Mouse (Mus musculus) activated CD4-positive, CD25-positive, alpha-beta regulatory T cell, adult 4 months (primary cell): Measurements from ENCODE around the gene Vmn1r233. TPM values are rescaled to one million over a fixed set of nuclear protein-coding genes. Genes with fewer than 3 reads are reported as not detected.

Experiments used
- ATAC-seq: one replicate; pipeline ENCODE4 v1.8.0; 2017
- polyA plus RNA-seq, 2 experiments: library from polyadenylated mRNA; unstranded; fragments of 100-300 nt; shearing (Covaris generic); gene quantifications; one replicate each; pipeline ENCODE4 v1.2.1; 2017

The Vmn1r233 gene
- polyA plus RNA-seq = not detected

GRCm38 (mm10) chr17:20996364-20996763 is at the start of gene Vmn1r233:
Vmn1r233 (minus strand) TSS chr17:20996464.
- ATAC-seq = no peak

GRCm38 (mm10) chr17:21018410-21019080 is 22.3 kb upstream of the Vmn1r233 start:
- no peak for ATAC-seq

DNA sequence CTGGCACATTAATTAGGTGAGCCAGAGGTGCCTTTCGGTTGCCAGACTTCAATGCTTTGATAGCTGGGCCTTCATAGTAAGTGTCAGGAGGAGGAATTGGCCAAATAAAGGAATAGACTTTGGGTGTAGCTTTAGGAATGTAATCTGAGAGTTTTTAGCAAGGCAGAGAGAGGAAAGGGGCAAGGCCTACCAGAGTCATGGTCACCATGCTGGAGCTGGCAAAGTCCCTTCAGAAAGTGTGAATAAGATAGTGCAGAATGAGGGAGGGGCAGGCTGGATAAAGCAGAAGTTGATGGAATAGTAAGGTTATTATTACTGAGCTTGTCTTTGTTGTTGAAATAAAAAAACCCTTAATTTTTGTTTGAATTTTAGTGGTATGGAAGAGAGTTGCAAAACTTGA is 13.5 kb upstream of the Vmn1r233 start:
- ATAC-seq = no peak

DNA sequence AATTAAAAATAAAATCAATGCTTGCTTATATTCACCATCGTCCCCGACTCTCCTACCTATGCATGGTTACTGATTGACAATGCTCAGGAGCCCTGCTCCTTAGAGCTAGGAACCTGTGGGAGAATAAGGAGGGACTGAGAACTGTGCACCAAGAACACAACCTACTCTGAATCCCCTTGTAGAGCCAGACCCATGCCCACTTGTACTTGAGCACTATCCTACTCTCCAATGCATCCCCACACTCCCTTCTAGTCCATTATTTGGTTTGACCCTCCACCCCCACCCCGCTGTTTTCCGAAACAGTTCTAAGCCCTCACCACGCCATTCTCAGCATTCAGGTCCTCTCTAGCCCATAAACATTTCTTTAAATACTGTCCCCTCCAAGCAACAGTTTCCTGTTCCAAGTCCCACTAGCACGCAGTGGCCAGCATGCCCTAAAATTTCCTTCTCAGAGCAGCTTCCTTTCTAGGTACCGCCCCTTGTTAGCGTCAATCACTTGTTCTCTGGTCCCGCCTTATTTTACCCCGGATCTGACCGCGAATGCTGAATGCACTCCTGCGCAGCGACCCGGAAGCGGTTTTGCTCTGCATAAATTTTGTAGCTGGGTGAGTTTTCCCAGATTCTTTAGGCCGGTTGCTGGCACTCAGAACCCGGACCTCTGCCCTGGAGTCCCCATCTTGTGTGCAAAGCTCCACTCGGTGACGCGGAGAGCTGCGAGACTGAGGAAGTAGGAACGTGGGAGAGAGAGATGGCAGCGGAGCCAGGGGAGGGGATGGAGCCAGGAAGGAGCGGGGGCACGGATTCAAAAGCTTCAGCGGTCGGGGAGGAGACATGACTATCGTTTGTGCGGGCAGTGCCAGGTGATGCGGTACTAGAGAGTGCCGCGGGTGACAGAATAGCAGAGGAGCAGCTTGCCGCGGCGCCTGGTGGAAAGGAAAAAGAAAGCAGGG is 12.4 kb upstream of the Vmn1r233 start, which contains the start of gene Zfp160:
TSS of gene Zfp160 (plus strand) at position 522 of the 950 bp plus-strand sequence.
- ATAC-seq = peak; percentile 99

DNA sequence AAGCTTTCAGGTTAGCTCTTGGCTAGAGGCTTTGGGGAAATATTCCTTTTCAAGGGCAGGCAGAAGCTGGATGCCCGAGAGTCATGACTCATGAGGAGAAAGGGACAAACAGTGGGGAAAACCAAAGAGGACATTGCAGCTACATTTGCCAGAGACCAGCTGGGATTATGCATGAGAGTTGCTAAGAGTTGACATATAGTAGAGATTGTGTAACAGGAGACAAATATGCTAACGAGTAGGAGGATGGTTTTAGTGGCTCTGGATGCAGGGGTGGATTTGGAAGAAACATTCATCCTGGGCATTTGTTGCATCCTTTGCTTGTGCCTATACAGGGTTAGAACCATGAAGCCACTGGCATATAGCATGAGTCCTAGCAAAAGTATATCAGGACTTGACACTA is 2.5 kb downstream of the Vmn1r233 start:
- no peak for ATAC-seq

- ATAC-seq = no peak
Observed at GRCm38 (mm10) chr17:20966681-20967080, 29.6 kb downstream of the Vmn1r233 start.

DNA sequence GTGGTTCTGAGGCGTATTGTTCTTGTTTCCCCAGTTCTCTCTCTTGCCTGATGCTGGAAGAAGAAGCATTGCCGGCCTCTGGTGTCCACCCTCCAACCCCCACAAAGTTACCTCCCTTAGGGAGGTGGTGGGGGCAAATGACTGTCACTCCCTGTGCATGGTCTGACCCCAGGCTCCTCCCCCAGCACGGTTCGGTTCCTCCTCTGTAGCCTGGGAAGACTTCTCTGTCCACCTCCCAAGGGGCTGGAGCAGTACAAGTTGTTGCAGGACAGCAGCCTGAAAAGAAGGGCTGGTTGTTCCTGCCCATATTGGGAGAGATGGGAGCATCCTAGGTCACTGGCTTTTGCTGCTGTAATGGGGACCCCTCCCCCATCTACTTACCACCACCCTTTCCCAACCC is 30.8 kb downstream of the Vmn1r233 start:
- no peak for ATAC-seq

GRCm38 (mm10) chr17:20960386-20960785 is 35.9 kb downstream of the Vmn1r233 start:
- no peak for ATAC-seq

- no peak for ATAC-seq
Observed at GRCm38 (mm10) chr17:20946636-20947035, 49.6 kb downstream of the Vmn1r233 start.

GRCm38 (mm10) chr17:20946026-20946565 is 50.2 kb downstream of the Vmn1r233 start:
- ATAC-seq = no peak

GRCm38 (mm10) chr17:20944985-20945891 is 51.0 kb downstream of the Vmn1r233 start, which contains the start of gene Ppp2r1a:
Ppp2r1a (plus strand) TSS chr17:20945311.
- peak; percentile 93 for ATAC-seq

DNA sequence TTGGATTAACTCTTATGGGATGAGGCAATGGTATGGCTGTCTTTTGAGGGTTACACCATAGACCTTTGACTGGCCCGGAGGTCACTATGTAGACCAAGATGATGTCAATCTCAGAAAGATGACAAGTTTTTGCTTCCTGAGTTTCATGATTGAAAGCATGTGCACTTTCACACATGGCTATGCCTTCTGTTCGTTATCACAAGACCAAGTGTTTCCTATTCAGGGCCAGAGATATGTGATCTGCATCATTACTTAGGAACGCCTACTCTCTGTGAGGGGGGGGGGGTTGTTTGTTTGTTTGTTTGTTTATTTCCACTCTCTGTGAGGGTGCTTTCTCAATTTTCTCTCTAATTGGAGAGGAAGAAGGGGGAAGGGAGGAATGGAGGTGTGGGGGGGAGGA is 52.0 kb downstream of the Vmn1r233 start:
- ATAC-seq = no peak

Other genes starting within 250 kb of the Vmn1r233 start
- gene Vmn1r228, start 210.3 kb downstream of the Vmn1r233 start, polyA plus RNA-seq = under 1 TPM in 1 of 2 experiments, not detected in 1; 0.17 TPM
- gene Vmn1r229, start 184.9 kb downstream of the Vmn1r233 start, polyA plus RNA-seq = under 1 TPM in 1 of 2 experiments, not detected in 1; 0.05 TPM
- gene Vmn1r230, start 156.0 kb downstream of the Vmn1r233 start, polyA plus RNA-seq = not detected
- under 1 TPM in 1 of 2 experiments, not detected in 1; 0.21 TPM for gene Vmn1r231, start 91.4 kb downstream of the Vmn1r233 start, polyA plus RNA-seq
- not detected for gene Vmn1r232, start 76.8 kb downstream of the Vmn1r233 start, polyA plus RNA-seq
- gene Ppp2r1a, start 51.2 kb downstream of the Vmn1r233 start, polyA plus RNA-seq = 100 to 1,000 TPM; 182 to 225 TPM
- 10 to 100 TPM; 22.6 to 25.1 TPM for gene Zfp160, start 12.4 kb upstream of the Vmn1r233 start, polyA plus RNA-seq
- gene Vmn1r234, start 229.6 kb upstream of the Vmn1r233 start, polyA plus RNA-seq = not detected